Mouse (Mus musculus) C2C12 (cell line): Measurements from ENCODE around the gene Gm10283.

ENCODE experiments used
- CEBPB ChIP-seq: IDR thresholded peaks from one replicate; pipeline ENCODE4 v1.6.1; 2011; ENCODE audit warnings: low read depth, mild to moderate bottlenecking, control low read depth, moderate library complexity
- CTCF ChIP-seq: IDR thresholded peaks from one replicate; pipeline ENCODE4 v1.5.1; 2011; ENCODE audit not compliant: control insufficient read depth, insufficient read depth, insufficient read length
- MAX ChIP-seq: IDR thresholded peaks from one replicate; pipeline ENCODE4 v1.6.1; 2011; ENCODE audit warnings: mild to moderate bottlenecking, control low read depth
- MYOD1 ChIP-seq: IDR thresholded peaks from one replicate; pipeline ENCODE4 v1.6.1; 2011; ENCODE audit warnings: low read depth; ENCODE audit not compliant: control insufficient read depth, insufficient read length

DNA sequence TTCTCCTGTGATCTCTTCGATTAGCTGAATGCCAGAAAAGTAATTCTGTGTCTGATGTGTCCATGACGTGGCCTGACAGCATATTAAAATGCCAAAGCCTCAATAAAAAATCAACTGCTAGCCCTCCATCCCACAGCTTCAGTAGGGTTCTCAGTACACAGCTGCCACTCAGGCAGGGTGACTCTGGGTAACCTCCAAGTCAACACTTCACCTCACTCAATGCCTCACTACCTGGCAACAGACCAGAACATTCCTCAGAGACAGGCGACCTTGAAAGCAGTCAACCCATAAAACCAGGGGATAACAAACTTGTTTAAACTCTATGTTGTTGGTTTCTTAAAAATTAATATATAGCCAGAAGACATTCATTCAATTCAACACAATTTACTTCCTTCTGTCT is 10.5 kb downstream of the Gm10283 start:
- TF ChIP-seq CTCF (no peak), CEBPB (no peak), MYOD1 (peak; percentile 44), MAX (no peak)
